In the genomic region with DNA sequence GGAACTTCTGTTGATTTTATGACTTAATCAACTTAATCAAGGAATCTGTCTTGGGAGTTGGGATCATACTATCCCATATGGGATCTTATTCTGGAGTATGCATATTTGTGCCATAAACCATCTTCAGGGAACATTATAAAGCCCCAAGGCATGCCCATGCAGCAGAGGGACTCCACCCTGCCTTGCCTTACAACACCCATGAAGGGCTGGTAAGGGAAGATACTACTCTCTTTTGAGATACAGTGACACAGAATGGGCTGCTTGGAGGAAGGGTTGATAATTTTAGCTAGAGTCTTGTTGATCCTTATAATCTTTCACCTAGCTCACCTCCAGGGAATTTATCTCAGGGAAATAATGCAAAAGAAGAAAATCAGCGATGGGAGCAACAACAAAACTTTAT, we compare ENCODE assay signal across 13 mouse cellular contexts.
"Had no signal": no experiment of that assay in that cellular context is flagged by ENCODE, and none has a peak within 500 bp of the region (broad histone marks: within the 10 kb centered on the region; RNA-seq: fewer than 3 reads in every experiment).

No protein-coding gene starts in this region.

- H3K27me3 ChIP-seq: intestine, embryonic 15.5 days; midbrain, embryonic 15.5 days; neural tube, embryonic 12.5 days had no signal

- H3K9ac ChIP-seq: intestine, embryonic 15.5 days; midbrain, embryonic 15.5 days; neural tube, embryonic 12.5 days had no signal

- H3K4me1 ChIP-seq: intestine, embryonic 15.5 days; limb, embryonic 10.5 days; midbrain, embryonic 15.5 days; neural tube, embryonic 12.5 days had no signal

- DNase-seq: kidney, adult 18-20 months; kidney, postnatal 25 days; lung, adult 2 months; lung, postnatal 36 days; right cerebral cortex, postnatal 14 days; thymus, postnatal 4 days had no signal

- H3K9me3 ChIP-seq: intestine, embryonic 15.5 days; limb, embryonic 10.5 days; midbrain, embryonic 15.5 days; neural tube, embryonic 12.5 days had no signal

- ATAC-seq: intestine, embryonic 15.5 days; lung, postnatal 0 days; midbrain, embryonic 15.5 days had no signal

- H3K4me3 ChIP-seq: intestine, embryonic 15.5 days; left cerebral cortex, adult 2 months; limb, embryonic 10.5 days; midbrain, embryonic 15.5 days; neural tube, embryonic 12.5 days had no signal

- H3K36me3 ChIP-seq: intestine, embryonic 15.5 days; limb, embryonic 10.5 days; midbrain, embryonic 15.5 days; neural tube, embryonic 12.5 days had no signal

- H3K4me2 ChIP-seq: intestine, embryonic 15.5 days; midbrain, embryonic 11.5 days; midbrain, embryonic 15.5 days; neural tube, embryonic 12.5 days had no signal

- H3K27ac ChIP-seq: intestine, embryonic 15.5 days; left cerebral cortex, adult 2 months; limb, embryonic 10.5 days; midbrain, embryonic 15.5 days; neural tube, embryonic 12.5 days had no signal
